Mouse (Mus musculus): ENCODE measurements around the gene Scn4a. TPM values are rescaled to one million over a fixed set of nuclear protein-coding genes. Genes with fewer than 3 reads are reported as not detected.

Scn4a gene
- polyA plus RNA-seq, 1 experiment from 2014 or later: not detected

DNA sequence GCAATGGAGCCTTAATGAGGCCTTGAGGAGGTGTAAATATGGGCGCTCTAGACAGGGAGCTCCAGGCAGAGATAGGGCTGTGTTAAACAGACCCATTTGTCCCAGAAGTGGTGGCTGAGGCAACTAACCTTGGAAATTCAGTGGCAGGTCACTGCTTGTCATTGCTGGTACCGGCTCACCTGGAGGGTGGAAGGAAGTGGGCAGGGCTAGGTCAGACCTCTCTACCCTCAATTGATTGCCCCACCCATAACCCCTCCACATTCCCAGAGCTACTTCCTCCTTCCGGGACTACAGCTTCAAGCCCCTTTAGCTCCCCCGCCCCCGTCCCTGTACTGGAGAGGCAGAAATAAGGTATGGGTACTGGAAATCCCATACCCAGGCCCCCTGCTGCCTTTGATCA lies 39.6 kb downstream of the Scn4a start:
- H3K27ac ChIP-seq (ENCODE audit: low read depth, low read length): no peak overlapping the region
- no peaks in the 10 kb centered on the region for H3K9me3 ChIP-seq (ENCODE audit: control insufficient read depth, low read length)
- H3K27me3 ChIP-seq (ENCODE audit: control insufficient read depth, insufficient read depth, low read length): no peaks in the 10 kb centered on the region
- no peak overlapping the region for H3K4me3 ChIP-seq (ENCODE audit: low read depth, low read length)
- no peaks in the 10 kb centered on the region for H3K4me1 ChIP-seq (ENCODE audit: control insufficient read depth, insufficient read depth, low read length)
- 70% methylated on average over 5 of the region's 5 CpGs for WGBS
- H3K9ac ChIP-seq (replicated peaks; ENCODE audit: low read depth, low read length): no peak overlapping the region
- no peaks in the 10 kb centered on the region for H3K36me3 ChIP-seq (ENCODE audit: control insufficient read depth, insufficient read depth, low read length)
- ATAC-seq (ENCODE audit: low read depth): no peak
- H3K4me2 ChIP-seq (ENCODE audit: low read depth, low read length): no peak overlapping the region

DNA sequence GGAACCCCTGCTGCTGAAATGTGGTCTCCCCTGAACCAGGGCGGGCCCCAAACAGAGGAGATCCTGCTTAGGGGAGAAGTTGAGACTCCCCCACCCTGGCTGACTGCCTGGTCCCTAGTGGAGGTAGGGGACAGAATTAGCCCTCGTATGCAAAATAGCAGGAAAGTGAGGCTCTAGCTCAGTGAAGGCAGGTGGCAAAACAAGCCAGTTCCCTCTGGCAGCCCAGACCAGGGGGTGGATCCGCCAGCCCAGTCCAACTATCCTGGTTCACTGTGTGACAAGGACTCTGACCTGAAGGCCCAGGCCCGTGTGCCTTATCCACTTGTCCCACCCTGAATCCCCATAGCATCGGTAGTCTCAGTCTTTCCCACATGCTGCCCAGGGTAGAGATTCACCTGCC lies 43.0 kb downstream of the Scn4a start:
- Histone ChIP-seq H3K9ac (replicated peaks; ENCODE audit: low read depth, low read length) (no peak overlapping the region), H3K36me3 (ENCODE audit: control insufficient read depth, insufficient read depth, low read length) (no peaks in the 10 kb centered on the region), H3K27ac (ENCODE audit: low read depth, low read length) (no peak overlapping the region), H3K9me3 (ENCODE audit: control insufficient read depth, low read length) (no peaks in the 10 kb centered on the region), H3K27me3 (ENCODE audit: control insufficient read depth, insufficient read depth, low read length) (no peaks in the 10 kb centered on the region), H3K4me2 (ENCODE audit: low read depth, low read length) (no peak overlapping the region), H3K4me1 (ENCODE audit: control insufficient read depth, insufficient read depth, low read length) (no peaks in the 10 kb centered on the region), H3K4me3 (ENCODE audit: low read depth, low read length) (no peak overlapping the region)
- 75% methylated on average over 5 of the region's 5 CpGs for WGBS
- no peak for ATAC-seq (ENCODE audit: low read depth)

DNA sequence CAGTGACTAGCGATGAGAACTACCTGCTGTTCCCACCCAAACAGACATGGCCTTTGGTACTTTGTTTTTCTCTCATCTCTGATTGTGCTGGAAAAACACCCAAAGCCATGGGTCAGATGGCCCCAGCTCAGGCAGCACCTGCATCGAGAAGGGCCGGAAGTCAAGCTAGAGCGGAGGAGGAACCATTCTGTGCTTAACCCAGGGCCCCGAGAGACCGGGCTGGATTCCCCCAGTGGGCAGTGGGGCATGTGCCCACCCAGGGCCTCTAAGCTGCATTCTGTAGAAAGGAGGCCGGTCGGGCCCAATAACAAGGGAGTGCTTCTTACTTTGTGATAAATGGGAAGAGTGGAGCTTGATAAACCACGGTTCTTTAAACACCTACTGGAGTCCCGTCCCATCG lies 44.9 kb downstream of the Scn4a start:
- H3K27ac ChIP-seq (ENCODE audit: low read depth, low read length): no peak overlapping the region
- H3K4me2 ChIP-seq (ENCODE audit: low read depth, low read length): no peak overlapping the region
- H3K4me1 ChIP-seq (ENCODE audit: control insufficient read depth, insufficient read depth, low read length): no peaks in the 10 kb centered on the region
- no peaks in the 10 kb centered on the region for H3K9me3 ChIP-seq (ENCODE audit: control insufficient read depth, low read length)
- H3K9ac ChIP-seq (replicated peaks; ENCODE audit: low read depth, low read length): no peak overlapping the region
- H3K27me3 ChIP-seq (ENCODE audit: control insufficient read depth, insufficient read depth, low read length): no peaks in the 10 kb centered on the region
- 84% methylated on average over 11 of the region's 11 CpGs for WGBS
- no peaks in the 10 kb centered on the region for H3K36me3 ChIP-seq (ENCODE audit: control insufficient read depth, insufficient read depth, low read length)
- no peak for ATAC-seq (ENCODE audit: low read depth)
- no peak overlapping the region for H3K4me3 ChIP-seq (ENCODE audit: low read depth, low read length)

DNA sequence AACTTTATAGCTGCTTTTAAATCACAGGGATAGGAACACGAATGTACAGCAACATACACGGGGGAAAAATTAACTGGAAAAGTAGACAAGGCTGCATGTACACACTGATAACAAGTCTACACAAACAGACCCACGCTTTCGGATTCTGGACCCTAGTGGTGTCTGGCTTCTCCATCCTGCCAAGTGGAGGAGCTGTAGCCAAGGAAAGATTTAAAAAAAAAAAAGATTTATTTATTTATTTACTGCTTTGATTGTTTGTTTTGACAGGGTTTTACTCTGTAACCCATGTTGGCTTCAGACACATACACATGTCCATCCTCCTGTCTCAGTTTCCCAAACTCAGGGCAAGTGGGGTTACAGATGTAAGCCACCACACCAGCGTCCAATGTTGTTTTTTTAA lies 45.7 kb downstream of the Scn4a start:
- Histone ChIP-seq H3K9me3 (ENCODE audit: control insufficient read depth, low read length) (no peaks in the 10 kb centered on the region), H3K4me1 (ENCODE audit: control insufficient read depth, insufficient read depth, low read length) (no peaks in the 10 kb centered on the region), H3K4me2 (ENCODE audit: low read depth, low read length) (no peak overlapping the region), H3K36me3 (ENCODE audit: control insufficient read depth, insufficient read depth, low read length) (no peaks in the 10 kb centered on the region), H3K4me3 (ENCODE audit: low read depth, low read length) (no peak overlapping the region), H3K9ac (replicated peaks; ENCODE audit: low read depth, low read length) (no peak overlapping the region), H3K27me3 (ENCODE audit: control insufficient read depth, insufficient read depth, low read length) (no peaks in the 10 kb centered on the region), H3K27ac (ENCODE audit: low read depth, low read length) (no peak overlapping the region)
- no peak for ATAC-seq (ENCODE audit: low read depth)
- WGBS: 75% methylated on average over 5 of the region's 5 CpGs

DNA sequence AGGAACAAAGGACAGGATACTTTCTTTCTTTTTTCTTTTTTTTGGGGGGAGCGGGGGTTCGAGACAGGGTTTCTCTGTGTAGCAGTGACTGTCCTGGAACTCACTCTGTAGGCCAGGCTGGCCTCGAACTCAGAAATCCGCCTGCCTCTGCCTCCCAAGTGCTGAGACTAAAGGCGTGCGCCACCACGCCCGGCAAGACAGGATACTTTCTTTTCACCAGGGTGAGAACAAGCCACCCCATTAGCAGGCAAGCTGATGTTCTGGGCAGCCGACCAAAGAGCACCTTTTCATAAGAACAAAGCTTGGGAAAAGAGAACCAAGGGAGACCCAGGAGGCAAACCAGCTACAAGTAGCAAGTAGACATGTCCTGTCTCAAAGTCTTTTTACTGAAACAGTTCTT lies 46.3 kb downstream of the Scn4a start:
- WGBS: 81% methylated on average over 9 of the region's 9 CpGs
- H3K9ac ChIP-seq (replicated peaks; ENCODE audit: low read depth, low read length): no peak overlapping the region
- no peaks in the 10 kb centered on the region for H3K9me3 ChIP-seq (ENCODE audit: control insufficient read depth, low read length)

DNA sequence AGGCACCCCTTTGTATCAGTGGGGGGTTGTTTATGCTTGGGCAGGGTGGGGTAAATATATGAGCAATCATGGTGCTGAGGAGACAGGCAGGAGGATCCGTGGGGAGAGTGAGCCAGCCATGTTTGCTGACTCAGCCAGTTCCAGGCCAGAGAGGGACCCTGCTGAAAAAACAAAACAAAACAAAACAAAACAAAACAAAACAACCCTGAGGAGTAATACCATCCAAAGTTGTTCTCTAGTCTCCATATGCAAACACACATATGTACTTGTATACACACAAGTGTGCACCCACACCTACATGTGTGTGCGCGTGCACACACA lies 47.1 kb downstream of the Scn4a start:
- Histone ChIP-seq H3K9me3 (ENCODE audit: control insufficient read depth, low read length) (no peaks in the 10 kb centered on the region), H3K27ac (ENCODE audit: low read depth, low read length) (no peak overlapping the region), H3K9ac (replicated peaks; ENCODE audit: low read depth, low read length) (no peak overlapping the region), H3K4me1 (ENCODE audit: control insufficient read depth, insufficient read depth, low read length) (no peaks in the 10 kb centered on the region), H3K4me2 (ENCODE audit: low read depth, low read length) (no peak overlapping the region), H3K4me3 (ENCODE audit: low read depth, low read length) (no peak overlapping the region), H3K36me3 (ENCODE audit: control insufficient read depth, insufficient read depth, low read length) (no peaks in the 10 kb centered on the region), H3K27me3 (ENCODE audit: control insufficient read depth, insufficient read depth, low read length) (no peaks in the 10 kb centered on the region)
- WGBS: 84% methylated on average over 3 of the region's 3 CpGs
- ATAC-seq (ENCODE audit: low read depth): no peak

More for the DNA sequence above, 46.3 kb downstream of the Scn4a start:
- no peak for ATAC-seq (ENCODE audit: low read depth)
- Histone ChIP-seq H3K27me3 (ENCODE audit: control insufficient read depth, insufficient read depth, low read length) (no peaks in the 10 kb centered on the region), H3K4me3 (ENCODE audit: low read depth, low read length) (no peak overlapping the region), H3K4me1 (ENCODE audit: control insufficient read depth, insufficient read depth, low read length) (no peaks in the 10 kb centered on the region), H3K27ac (ENCODE audit: low read depth, low read length) (no peak overlapping the region), H3K36me3 (ENCODE audit: control insufficient read depth, insufficient read depth, low read length) (no peaks in the 10 kb centered on the region), H3K4me2 (ENCODE audit: low read depth, low read length) (no peak overlapping the region)

DNA sequence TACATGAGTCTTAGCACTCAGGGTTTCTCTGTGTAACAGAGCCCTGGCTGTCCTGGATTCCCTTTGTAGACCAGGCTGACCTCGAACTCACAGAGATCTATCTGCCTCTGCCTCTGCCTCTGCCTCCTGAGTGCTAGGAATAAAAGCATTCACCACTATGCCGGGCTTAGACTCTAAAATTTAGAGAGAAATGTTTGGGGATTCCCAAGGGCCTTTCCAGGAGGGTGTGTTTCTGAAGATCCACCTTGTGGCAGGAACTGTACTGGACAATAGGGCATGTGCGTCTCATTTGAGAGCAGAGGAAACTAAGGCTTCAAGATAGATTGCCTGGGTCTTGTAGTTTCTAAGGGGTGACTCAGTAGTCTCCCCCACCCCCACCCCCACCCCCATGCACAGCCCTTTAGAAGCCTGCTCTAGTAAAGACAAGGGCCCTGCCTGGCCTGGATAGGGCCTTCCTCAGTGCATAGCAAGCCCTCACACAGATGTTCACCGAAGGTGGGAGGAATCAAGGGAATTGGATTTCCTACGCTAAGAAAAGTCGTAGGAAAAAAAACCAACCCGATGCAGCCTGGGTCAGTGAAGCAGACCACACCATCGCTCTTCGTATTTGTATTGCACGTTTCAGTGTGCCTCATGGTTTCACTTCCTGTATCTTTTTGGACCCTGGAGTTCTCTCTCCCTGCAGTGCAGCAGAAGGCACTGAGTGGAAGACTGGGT lies 47.6 kb downstream of the Scn4a start:
- Histone ChIP-seq H3K4me2 (ENCODE audit: low read depth, low read length) (no peak overlapping the region), H3K4me3 (ENCODE audit: low read depth, low read length) (no peak overlapping the region), H3K27me3 (ENCODE audit: control insufficient read depth, insufficient read depth, low read length) (no peaks in the 10 kb centered on the region), H3K27ac (ENCODE audit: low read depth, low read length) (no peak overlapping the region), H3K9ac (replicated peaks; ENCODE audit: low read depth, low read length) (no peak overlapping the region), H3K9me3 (ENCODE audit: control insufficient read depth, low read length) (no peaks in the 10 kb centered on the region), H3K4me1 (ENCODE audit: control insufficient read depth, insufficient read depth, low read length) (no peaks in the 10 kb centered on the region), H3K36me3 (ENCODE audit: control insufficient read depth, insufficient read depth, low read length) (no peaks in the 10 kb centered on the region)
- WGBS: 83% methylated on average over 10 of the region's 10 CpGs
- ATAC-seq (ENCODE audit: low read depth): no peak

DNA sequence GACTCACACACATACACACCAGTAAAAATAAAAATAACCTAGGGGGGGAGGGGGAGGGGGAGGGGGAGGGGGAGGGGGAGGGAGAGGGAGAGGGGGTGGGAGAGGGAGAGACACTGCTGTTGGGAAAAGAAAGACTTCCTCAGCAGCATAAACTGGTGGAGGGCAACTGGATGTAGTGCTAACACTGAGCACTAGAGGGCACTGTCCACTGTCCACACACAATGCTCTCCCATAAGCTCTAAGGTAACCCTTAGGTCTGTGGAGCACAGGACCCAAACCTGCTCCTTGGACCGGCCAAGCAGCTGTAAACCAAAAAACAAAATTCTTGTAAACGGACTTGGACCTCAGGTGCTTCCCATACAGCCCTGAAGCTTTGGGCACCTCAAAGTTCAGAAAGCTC lies 50.5 kb downstream of the Scn4a start:
- Histone ChIP-seq H3K36me3 (ENCODE audit: control insufficient read depth, insufficient read depth, low read length) (no peaks in the 10 kb centered on the region), H3K4me1 (ENCODE audit: control insufficient read depth, insufficient read depth, low read length) (no peaks in the 10 kb centered on the region), H3K4me2 (ENCODE audit: low read depth, low read length) (no peak overlapping the region), H3K27ac (ENCODE audit: low read depth, low read length) (no peak overlapping the region), H3K9me3 (ENCODE audit: control insufficient read depth, low read length) (no peaks in the 10 kb centered on the region), H3K4me3 (ENCODE audit: low read depth, low read length) (no peak overlapping the region), H3K9ac (replicated peaks; ENCODE audit: low read depth, low read length) (no peak overlapping the region), H3K27me3 (ENCODE audit: control insufficient read depth, insufficient read depth, low read length) (no peaks in the 10 kb centered on the region)
- no peak for ATAC-seq (ENCODE audit: low read depth)
- 13% methylated on average over 2 of the region's 2 CpGs for WGBS

DNA sequence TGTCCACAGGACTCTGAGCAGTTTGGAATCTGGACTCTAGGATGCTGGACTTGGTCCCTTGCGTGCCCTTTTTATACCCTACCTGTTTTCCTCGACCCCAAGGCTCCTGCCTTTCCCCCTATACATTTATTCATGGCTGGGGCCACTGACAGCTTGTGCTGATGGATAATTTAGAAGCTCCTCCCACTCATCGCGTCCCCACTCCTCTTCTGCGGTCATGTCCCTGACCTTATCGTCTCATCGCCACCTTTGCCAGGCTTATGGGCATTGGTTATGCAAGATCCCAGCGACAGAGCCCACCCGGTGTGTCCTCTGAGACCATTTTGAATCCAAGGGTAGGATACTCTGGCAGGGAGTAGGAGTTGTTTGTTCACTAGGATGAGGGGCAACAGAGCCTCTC lies 51.3 kb downstream of the Scn4a start, which contains the start of gene Gh:
Gene Gh, minus strand, starts transcription at position 101 of the 400 bp plus-strand sequence.
- H3K36me3 ChIP-seq (ENCODE audit: control insufficient read depth, insufficient read depth, low read length): no peaks in the 10 kb centered on the region

More for the DNA sequence above, 51.3 kb downstream of the Scn4a start, which contains the start of gene Gh:
- H3K4me2 ChIP-seq (ENCODE audit: low read depth, low read length): no peak within 1 kb of the TSS
- no peak for ATAC-seq (ENCODE audit: low read depth)
- H3K4me1 ChIP-seq (ENCODE audit: control insufficient read depth, insufficient read depth, low read length): no peaks in the 10 kb centered on the region
- H3K9me3 ChIP-seq (ENCODE audit: control insufficient read depth, low read length): no peaks in the 10 kb centered on the region
- H3K9ac ChIP-seq (replicated peaks; ENCODE audit: low read depth, low read length): no peak within 1 kb of the TSS
- no peak within 1 kb of the TSS for H3K4me3 ChIP-seq (ENCODE audit: low read depth, low read length)
- H3K27me3 ChIP-seq (ENCODE audit: control insufficient read depth, insufficient read depth, low read length): no peaks in the 10 kb centered on the region
- H3K27ac ChIP-seq (ENCODE audit: low read depth, low read length): no peak within 1 kb of the TSS
- WGBS: 85% methylated on average over 9 of the region's 9 CpGs

Data from neural tube, embryonic 14.5 days (tissue).